Mouse (Mus musculus) cerebellum, adult 2 months (tissue): ENCODE data around the gene Ssb.

Source experiments
- CTCF ChIP-seq: fragments of 200-500 bp; IDR thresholded peaks from 2 replicates; pipeline ENCODE4 v1.5.1; 2011; ENCODE audit warnings: low read depth, mild to moderate bottlenecking, control low read depth, low read length, moderate library complexity, borderline replicate concordance; ENCODE audit not compliant: insufficient read depth
- POLR2A ChIP-seq: fragments of 200-500 bp; IDR thresholded peaks from 2 replicates; pipeline ENCODE4 v1.6.1; 2011; ENCODE audit warnings: low read length, control low read depth, borderline replicate concordance; ENCODE audit not compliant: insufficient read depth

DNA sequence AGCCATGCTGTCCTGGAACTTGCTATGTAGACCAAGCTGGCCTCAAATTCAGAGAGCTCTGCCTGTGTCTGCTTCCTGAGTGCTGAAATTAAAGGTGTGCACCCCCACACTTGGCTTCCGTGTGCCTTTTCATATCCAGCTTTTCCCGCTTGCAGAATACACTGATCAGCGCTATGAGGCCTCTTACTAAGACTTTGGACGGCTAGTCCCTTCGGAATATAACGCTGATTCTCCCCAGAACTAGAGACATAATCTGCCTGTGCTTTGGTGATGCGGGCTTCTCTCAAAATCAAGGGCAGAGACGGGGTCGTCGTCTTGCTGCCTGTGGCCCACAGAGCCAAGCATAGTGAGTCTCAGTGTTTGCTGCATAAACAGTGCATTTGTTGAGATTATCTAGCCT is 35.5 kb upstream of the Ssb start:
- TF ChIP-seq POLR2A (no peak), CTCF (no peak)
